Mouse (Mus musculus): Measurements from ENCODE around the gene Spata32.

GRCm38 (mm10) chr11:103249509-103249908 lies 31.3 kb upstream of the Spata32 start:
- TF ChIP-seq GATA1 (IDR thresholded peaks at IDR 0.05; ENCODE audit: borderline replicate concordance, low read length) (no peak), FLI1 (IDR thresholded peaks at IDR 0.05; ENCODE audit: low read length) (no peak)
